Mouse (Mus musculus): Measurements from ENCODE around the gene Inha. TPM values are rescaled to one million over a fixed set of nuclear protein-coding genes. Genes with fewer than 3 reads are reported as not detected.

Gene Inha
- total and polyA plus RNA-seq, 2 experiments from 2014 or later: 22.5 to 33.3 TPM

GRCm38 (mm10) chr1:75518427-75518826 lies 11.6 kb downstream of the Inha start:
- H3K4me1 ChIP-seq (ENCODE audit: insufficient read depth, low read length): no peaks in the 10 kb centered on the region
- no peak overlapping the region for H3K4me3 ChIP-seq (ENCODE audit: low read depth, low read length)
- H3K36me3 ChIP-seq (ENCODE audit: insufficient read depth, low read length): no peaks in the 10 kb centered on the region
- DNase-seq (ENCODE audit: low spot score) (no peak), ATAC-seq (ENCODE audit: low FRiP score) (no peak)
- H3K9me3 ChIP-seq (ENCODE audit: low read length): no peaks in the 10 kb centered on the region
- no peaks in the 10 kb centered on the region for H3K27me3 ChIP-seq (ENCODE audit: insufficient read depth, low read length)
- TF ChIP-seq CTCF (IDR thresholded peaks at IDR 0.05): no peak
- no peak overlapping the region for H3K4me2 ChIP-seq (ENCODE audit: low read depth, low read length, poor library complexity, severe bottlenecking)
- H3K9ac ChIP-seq (replicated peaks; ENCODE audit: low read length, poor library complexity, severe bottlenecking): no peak overlapping the region
- WGBS: 88% methylated on average over 4 of the region's 4 CpGs
- no peak overlapping the region for H3K27ac ChIP-seq (ENCODE audit: low read depth, low read length)

- H3K9ac ChIP-seq (replicated peaks; ENCODE audit: low read length, poor library complexity, severe bottlenecking): no peak overlapping the region
- no peak overlapping the region for H3K4me2 ChIP-seq (ENCODE audit: low read depth, low read length, poor library complexity, severe bottlenecking)
- no peaks in the 10 kb centered on the region for H3K36me3 ChIP-seq (ENCODE audit: insufficient read depth, low read length)
- no peak for TF ChIP-seq CTCF (IDR thresholded peaks at IDR 0.05)
- no peak overlapping the region for H3K27ac ChIP-seq (ENCODE audit: low read depth, low read length)
- no peaks in the 10 kb centered on the region for H3K4me1 ChIP-seq (ENCODE audit: insufficient read depth, low read length)
- ATAC-seq (ENCODE audit: low FRiP score): no peak
- no peak for DNase-seq (ENCODE audit: low spot score)
- 68% methylated on average over 5 of the region's 5 CpGs for WGBS
- H3K9me3 ChIP-seq (ENCODE audit: low read length): no peaks in the 10 kb centered on the region
- H3K4me3 ChIP-seq (ENCODE audit: low read depth, low read length): no peak overlapping the region
- H3K27me3 ChIP-seq (ENCODE audit: insufficient read depth, low read length): no peaks in the 10 kb centered on the region
Measured at GRCm38 (mm10) chr1:75519576-75519975, 12.7 kb downstream of the Inha start.

- WGBS: 1% methylated on average over 46 of the region's 46 CpGs
- peak; percentile 94 for ATAC-seq (ENCODE audit: low FRiP score)
- H3K36me3 ChIP-seq (ENCODE audit: insufficient read depth, low read length): peaks cover 10% of the 10 kb centered on the region
- H3K9me3 ChIP-seq (ENCODE audit: low read length): no peaks in the 10 kb centered on the region
- peak; percentile 97 for DNase-seq (ENCODE audit: low spot score)
- H3K27me3 ChIP-seq (ENCODE audit: insufficient read depth, low read length): no peaks in the 10 kb centered on the region
- H3K4me1 ChIP-seq (ENCODE audit: insufficient read depth, low read length): no peaks in the 10 kb centered on the region
- no peak for TF ChIP-seq CTCF (IDR thresholded peaks at IDR 0.05)
- peak within 1 kb of the TSS; percentile 64 for H3K9ac ChIP-seq (replicated peaks; ENCODE audit: low read length, poor library complexity, severe bottlenecking)
- peak within 1 kb of the TSS; percentile 55 for H3K4me2 ChIP-seq (ENCODE audit: low read depth, low read length, poor library complexity, severe bottlenecking)
- peak within 1 kb of the TSS; percentile 76 for H3K27ac ChIP-seq (ENCODE audit: low read depth, low read length)
- peak within 1 kb of the TSS; percentile 69 for H3K4me3 ChIP-seq (ENCODE audit: low read depth, low read length)
Measured at GRCm38 (mm10) chr1:75521321-75522031, 14.6 kb downstream of the Inha start, which contains the start of gene Stk11ip. Gene Stk11ip, plus strand, starts transcription at chr1:75521529.

GRCm38 (mm10) chr1:75524679-75525078 lies 17.8 kb downstream of the Inha start:
- Histone ChIP-seq H3K9me3 (ENCODE audit: low read length) (no peaks in the 10 kb centered on the region), H3K9ac (replicated peaks; ENCODE audit: low read length, poor library complexity, severe bottlenecking) (no peak overlapping the region), H3K4me2 (ENCODE audit: low read depth, low read length, poor library complexity, severe bottlenecking) (no peak overlapping the region), H3K4me1 (ENCODE audit: insufficient read depth, low read length) (no peaks in the 10 kb centered on the region), H3K36me3 (ENCODE audit: insufficient read depth, low read length) (peaks cover 33% of the 10 kb centered on the region), H3K27ac (ENCODE audit: low read depth, low read length) (no peak overlapping the region), H3K27me3 (ENCODE audit: insufficient read depth, low read length) (no peaks in the 10 kb centered on the region), H3K4me3 (ENCODE audit: low read depth, low read length) (no peak overlapping the region)
- 93% methylated on average over 7 of the region's 7 CpGs for WGBS
- ATAC-seq (ENCODE audit: low FRiP score) (no peak), DNase-seq (ENCODE audit: low spot score) (no peak)
- no peak for TF ChIP-seq CTCF (IDR thresholded peaks at IDR 0.05)

GRCm38 (mm10) chr1:75530546-75530945 lies 23.7 kb downstream of the Inha start:
- no peaks in the 10 kb centered on the region for H3K9me3 ChIP-seq (ENCODE audit: low read length)
- H3K4me3 ChIP-seq (ENCODE audit: low read depth, low read length): no peak overlapping the region
- no peaks in the 10 kb centered on the region for H3K4me1 ChIP-seq (ENCODE audit: insufficient read depth, low read length)
- ATAC-seq (ENCODE audit: low FRiP score): no peak
- H3K27me3 ChIP-seq (ENCODE audit: insufficient read depth, low read length): no peaks in the 10 kb centered on the region
- TF ChIP-seq CTCF (IDR thresholded peaks at IDR 0.05): no peak
- 73% methylated on average over 4 of the region's 4 CpGs for WGBS
- peaks cover 80% of the 10 kb centered on the region for H3K36me3 ChIP-seq (ENCODE audit: insufficient read depth, low read length)
- H3K4me2 ChIP-seq (ENCODE audit: low read depth, low read length, poor library complexity, severe bottlenecking): no peak overlapping the region
- H3K27ac ChIP-seq (ENCODE audit: low read depth, low read length): no peak overlapping the region
- no peak overlapping the region for H3K9ac ChIP-seq (replicated peaks; ENCODE audit: low read length, poor library complexity, severe bottlenecking)
- no peak for DNase-seq (ENCODE audit: low spot score)

GRCm38 (mm10) chr1:75532280-75533172 lies 25.6 kb downstream of the Inha start:
- no peak for TF ChIP-seq CTCF (IDR thresholded peaks at IDR 0.05)
- DNase-seq (ENCODE audit: low spot score) (no peak), ATAC-seq (ENCODE audit: low FRiP score) (no peak)
- Histone ChIP-seq H3K9ac (replicated peaks; ENCODE audit: low read length, poor library complexity, severe bottlenecking) (no peak overlapping the region), H3K36me3 (ENCODE audit: insufficient read depth, low read length) (peaks cover 76% of the 10 kb centered on the region), H3K9me3 (ENCODE audit: low read length) (no peaks in the 10 kb centered on the region), H3K27ac (ENCODE audit: low read depth, low read length) (no peak overlapping the region), H3K4me2 (ENCODE audit: low read depth, low read length, poor library complexity, severe bottlenecking) (no peak overlapping the region), H3K4me3 (ENCODE audit: low read depth, low read length) (no peak overlapping the region), H3K27me3 (ENCODE audit: insufficient read depth, low read length) (no peaks in the 10 kb centered on the region), H3K4me1 (ENCODE audit: insufficient read depth, low read length) (no peaks in the 10 kb centered on the region)
- 92% methylated on average over 19 of the region's 19 CpGs for WGBS

All from midbrain, postnatal 0 days (tissue).